Mouse (Mus musculus): ENCODE data around the gene Gm12185.
"Not testable (repeated sequence)": the region's sequence is repeated elsewhere in the genome, so short reads cannot be mapped to it uniquely, and the experiment has no call there.

The Gm12185 gene

DNA sequence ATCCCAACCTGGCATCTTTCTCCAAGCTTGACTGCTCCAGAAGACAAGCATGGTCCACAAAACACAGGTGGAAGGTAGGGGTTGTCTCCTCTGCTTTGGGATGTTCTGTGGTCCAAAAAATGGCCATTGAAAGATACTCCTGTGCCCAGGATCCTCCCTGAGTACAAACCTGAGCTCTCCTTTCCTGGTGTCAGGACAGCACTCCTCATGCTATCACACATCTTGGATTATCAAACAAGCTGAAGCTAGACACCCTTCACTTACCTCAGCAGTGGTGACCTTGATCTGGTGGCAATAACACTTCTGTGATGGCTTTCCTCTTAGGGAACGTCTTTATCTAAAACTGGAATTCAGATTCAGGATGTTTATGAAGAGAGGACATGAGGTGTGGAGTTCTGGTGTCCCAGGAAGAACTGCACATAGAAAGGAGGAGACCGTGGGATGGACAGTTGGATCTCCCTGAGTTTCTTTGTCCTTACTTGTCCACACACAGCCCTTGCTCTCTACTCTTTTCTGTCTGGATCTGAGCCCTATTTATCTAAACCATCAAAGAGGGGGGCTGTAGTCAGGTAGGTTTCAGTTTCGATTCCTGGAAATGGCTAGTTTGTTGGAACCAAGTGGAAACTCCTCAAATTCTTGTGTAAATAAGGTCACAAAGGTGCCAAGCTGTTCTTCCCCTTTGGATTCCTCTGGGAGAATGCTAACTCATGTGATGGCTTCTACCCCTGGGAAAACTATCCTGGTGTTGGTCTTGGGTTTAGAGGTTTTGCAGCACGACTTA is at the start of gene Gm12185:
Gene Gm12185 (minus strand): TSS at position 487 of the 781 bp plus-strand sequence.
- not testable (repeated sequence) for DNase-seq

GRCm38 (mm10) chr11:49012074-49012473 is 20.0 kb upstream of the Gm12185 start:
- DNase-seq, result not testable (repeated sequence)

- DNase-seq, result not testable (repeated sequence)
Observed at GRCm38 (mm10) chr11:49006785-49007184, 14.8 kb upstream of the Gm12185 start.

- not testable (repeated sequence) for DNase-seq
Observed at GRCm38 (mm10) chr11:49006317-49006716, 14.3 kb upstream of the Gm12185 start.

GRCm38 (mm10) chr11:49000411-49000810 is 8.4 kb upstream of the Gm12185 start:
- not testable (repeated sequence) for DNase-seq

GRCm38 (mm10) chr11:48994018-48994417 is 2.0 kb upstream of the Gm12185 start, which contains the start of gene Tgtp1:
TSS of gene Tgtp1 (minus strand) at chr11:48994172.
- not testable (repeated sequence) for DNase-seq

- not testable (repeated sequence) for DNase-seq
Observed at GRCm38 (mm10) chr11:48993296-48993695, 1.3 kb upstream of the Gm12185 start.

DNA sequence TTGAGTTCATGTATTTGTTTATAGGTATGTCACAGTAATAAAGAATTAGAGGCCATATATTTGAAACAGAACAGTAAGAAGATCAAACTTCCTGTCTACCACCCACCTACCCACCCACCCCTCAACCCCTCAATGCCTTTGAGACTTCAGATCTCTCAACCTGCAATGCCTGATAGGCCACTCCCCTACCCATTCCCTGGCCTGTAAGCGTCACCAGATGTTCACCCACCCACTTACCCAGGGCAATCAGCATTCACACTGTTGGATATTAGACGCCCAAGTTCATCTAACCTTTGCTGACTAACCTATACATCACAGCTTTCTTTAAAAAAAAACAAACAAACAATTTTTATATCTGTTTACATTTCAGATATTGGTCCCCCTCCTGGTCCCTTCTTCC is 2.0 kb downstream of the Gm12185 start:
- DNase-seq, result not testable (repeated sequence)

DNA sequence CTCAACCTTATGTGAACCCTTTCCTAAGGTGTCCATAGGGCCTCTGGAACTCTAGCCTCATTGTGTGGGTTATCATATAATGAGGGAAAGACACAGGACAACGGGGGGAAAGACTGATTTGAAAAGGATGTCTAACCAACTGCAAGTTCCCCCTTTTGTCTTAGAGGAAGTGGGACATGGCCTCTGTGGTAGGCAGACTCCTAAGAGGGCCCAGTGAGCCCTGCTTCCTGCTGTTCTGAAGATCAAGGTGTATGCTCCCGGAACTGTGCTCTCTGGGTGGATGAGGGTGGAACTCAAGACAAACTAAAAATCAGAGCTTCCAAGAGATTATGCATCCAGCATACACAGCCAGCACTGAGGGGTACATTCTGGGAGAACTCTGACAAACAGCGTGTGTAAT is 3.8 kb downstream of the Gm12185 start:
- not testable (repeated sequence) for DNase-seq

GRCm38 (mm10) chr11:48982848-48983247 is 9.2 kb downstream of the Gm12185 start:
- not testable (repeated sequence) for DNase-seq

DNA sequence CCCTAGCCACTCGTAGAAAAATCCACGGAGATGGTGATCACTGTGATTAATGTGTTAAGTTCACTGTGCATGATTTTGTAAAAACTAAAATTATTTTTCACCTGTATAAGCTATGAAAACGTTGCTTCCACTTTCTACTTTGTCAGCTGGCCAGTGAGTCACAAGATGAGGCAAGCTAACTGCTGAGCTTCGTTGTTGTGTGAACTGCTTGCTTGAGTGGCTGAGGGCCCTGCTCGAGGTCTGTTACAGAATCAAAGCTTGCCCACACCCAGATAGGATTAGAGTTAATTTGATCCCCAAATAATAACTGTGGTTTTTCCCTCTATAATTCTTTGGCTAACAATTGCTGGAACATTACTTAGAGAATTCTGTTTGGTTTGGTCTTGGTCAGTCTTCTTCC is 12.0 kb downstream of the Gm12185 start:
- not testable (repeated sequence) for DNase-seq

- DNase-seq, result not testable (repeated sequence)
Observed at GRCm38 (mm10) chr11:48979251-48979650, 12.8 kb downstream of the Gm12185 start, which contains the start of gene 9930111J21Rik1. TSS of gene 9930111J21Rik1 (minus strand) at chr11:48979398.

DNA sequence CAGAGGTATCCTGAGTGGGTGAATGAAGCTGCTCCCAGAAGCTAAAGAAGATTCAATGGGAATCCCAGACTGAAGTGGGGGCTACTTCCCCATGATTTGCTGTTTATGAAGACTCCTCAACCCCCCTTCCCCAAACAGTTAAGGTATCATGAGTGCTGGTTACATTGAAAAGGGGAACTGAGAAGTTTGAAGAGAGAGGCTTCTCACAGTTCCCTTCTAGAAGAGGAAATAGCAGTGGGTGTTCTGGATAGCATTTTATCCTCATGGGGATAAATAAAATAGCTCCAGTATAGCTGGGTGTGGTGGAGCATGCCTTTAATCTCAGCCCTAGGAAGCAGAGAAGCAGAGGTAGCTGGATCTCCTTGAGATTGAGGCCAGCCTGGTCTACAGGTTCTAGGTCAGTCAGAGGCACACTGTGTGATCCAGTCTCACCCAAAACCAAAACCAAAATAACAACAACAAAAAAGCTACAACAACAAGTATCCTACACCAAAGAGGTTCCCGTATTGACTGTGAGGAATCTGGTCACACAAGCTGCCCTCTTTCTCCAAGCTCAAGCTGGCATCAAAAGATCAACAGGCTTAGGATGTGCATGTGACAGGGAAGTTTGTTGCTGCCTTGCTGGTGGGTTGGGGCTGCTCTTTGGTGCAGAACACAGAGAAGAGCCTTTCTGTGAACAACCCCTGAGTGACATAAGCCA is 13.6 kb downstream of the Gm12185 start, which contains the start of gene Olfr56:
Gene Olfr56 (plus strand): TSS at position 650 of the 700 bp plus-strand sequence.
- not testable (repeated sequence) for DNase-seq

- not testable (repeated sequence) for DNase-seq
Observed at GRCm38 (mm10) chr11:48974686-48975085, 17.3 kb downstream of the Gm12185 start.

GRCm38 (mm10) chr11:48946090-48946489 is 45.9 kb downstream of the Gm12185 start, which contains the start of gene Psme2b:
TSS of gene Psme2b (minus strand) at chr11:48946190.
- DNase-seq, result not testable (repeated sequence)

GRCm38 (mm10) chr11:48939286-48939685 is 52.7 kb downstream of the Gm12185 start:
- not testable (repeated sequence) for DNase-seq

GRCm38 (mm10) chr11:48935291-48935690 is 56.7 kb downstream of the Gm12185 start:
- not testable (repeated sequence) for DNase-seq

- not testable (repeated sequence) for DNase-seq
Observed at GRCm38 (mm10) chr11:48933923-48934322, 58.1 kb downstream of the Gm12185 start.

GRCm38 (mm10) chr11:48933422-48933821 is 58.6 kb downstream of the Gm12185 start:
- DNase-seq, result not testable (repeated sequence)

DNA sequence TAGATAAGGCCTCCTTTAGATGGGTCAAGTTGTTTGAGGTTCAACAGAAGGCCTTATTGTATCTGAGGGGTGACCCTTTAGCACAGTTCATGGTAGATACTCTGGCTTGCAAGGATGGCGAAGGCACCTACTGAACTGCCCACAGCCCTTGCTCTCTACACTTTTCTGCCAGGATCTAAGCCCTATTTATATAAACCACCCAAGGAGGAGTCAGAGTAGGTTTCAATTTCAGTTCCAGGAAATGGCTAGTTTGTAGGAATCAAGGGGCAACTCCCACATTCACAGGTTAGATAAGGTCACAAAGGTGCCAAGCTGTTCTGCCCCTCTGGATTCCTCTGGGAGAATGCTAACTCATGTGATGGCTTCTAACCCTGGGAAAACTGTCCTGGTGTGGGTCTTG is 64.0 kb downstream of the Gm12185 start:
- DNase-seq, result not testable (repeated sequence)

- not testable (repeated sequence) for DNase-seq
Observed at GRCm38 (mm10) chr11:48926437-48926836, 65.6 kb downstream of the Gm12185 start.

GRCm38 (mm10) chr11:48923818-48924217 is 68.2 kb downstream of the Gm12185 start:
- DNase-seq, result not testable (repeated sequence)

DNA sequence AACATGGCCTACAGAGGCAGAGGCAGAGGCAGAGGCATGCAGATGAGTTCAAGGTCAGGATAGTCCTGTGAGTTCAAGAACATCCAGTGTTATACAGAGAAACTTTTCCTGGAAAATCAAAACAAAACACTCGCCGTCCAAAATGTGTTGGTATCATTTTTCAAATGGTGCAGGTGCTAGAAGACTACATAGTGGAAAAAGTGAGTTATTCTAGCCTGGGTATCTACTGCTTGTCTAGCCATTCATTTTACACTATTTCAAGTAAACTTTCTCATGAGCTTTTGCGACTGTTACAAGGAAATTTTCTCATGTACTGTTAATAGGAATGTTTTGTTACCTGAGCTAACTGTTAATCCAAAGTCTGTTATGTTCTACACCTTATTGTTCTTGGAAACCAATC is 73.6 kb downstream of the Gm12185 start:
- no peak for DNase-seq

Data from cerebellum, postnatal 25 days (tissue).